Mouse (Mus musculus): Measurements from ENCODE around the gene Adcy10. TPM values are rescaled to one million over a fixed set of nuclear protein-coding genes. Genes with fewer than 3 reads are reported as not detected.

Gene Adcy10
- polyA plus RNA-seq, 1 experiment from 2014 or later = 0.03 TPM

DNA sequence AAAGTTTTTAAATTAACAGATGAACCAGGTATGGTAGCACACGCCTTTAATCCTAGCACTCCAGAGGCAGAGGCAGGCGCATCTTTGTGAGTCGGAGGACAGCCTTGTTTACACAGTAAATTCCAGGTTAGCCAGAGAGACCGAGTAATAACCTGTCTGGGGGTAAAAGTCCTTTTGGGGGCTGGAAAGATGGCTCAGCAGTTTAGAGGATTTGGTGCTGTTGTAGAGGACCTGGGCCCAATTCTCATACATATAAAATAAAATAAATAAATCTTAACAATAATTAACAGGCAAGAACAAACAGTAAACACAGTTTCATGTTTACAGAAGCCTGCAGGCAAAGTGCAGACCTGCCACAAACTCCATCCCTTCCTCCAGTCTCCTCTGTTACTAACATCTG is 123.9 kb downstream of the Adcy10 start:
- WGBS = 86% methylated on average over 4 of the region's 4 CpGs
- H3K4me2 ChIP-seq = no peak overlapping the region
- no peak overlapping the region for H3K4me3 ChIP-seq
- no peak overlapping the region for H3K9ac ChIP-seq
- peaks cover 54% of the 10 kb centered on the region for H3K36me3 ChIP-seq
- H3K9me3 ChIP-seq = no peaks in the 10 kb centered on the region
- no peak for ATAC-seq (ENCODE audit: extremely low read depth, insufficient number of reproducible peaks, low FRiP score, low TSS enrichment)
- no peaks in the 10 kb centered on the region for H3K27me3 ChIP-seq (replicated peaks)
- H3K4me1 ChIP-seq = peaks cover 55% of the 10 kb centered on the region
- no peak overlapping the region for H3K27ac ChIP-seq (replicated peaks)

DNA sequence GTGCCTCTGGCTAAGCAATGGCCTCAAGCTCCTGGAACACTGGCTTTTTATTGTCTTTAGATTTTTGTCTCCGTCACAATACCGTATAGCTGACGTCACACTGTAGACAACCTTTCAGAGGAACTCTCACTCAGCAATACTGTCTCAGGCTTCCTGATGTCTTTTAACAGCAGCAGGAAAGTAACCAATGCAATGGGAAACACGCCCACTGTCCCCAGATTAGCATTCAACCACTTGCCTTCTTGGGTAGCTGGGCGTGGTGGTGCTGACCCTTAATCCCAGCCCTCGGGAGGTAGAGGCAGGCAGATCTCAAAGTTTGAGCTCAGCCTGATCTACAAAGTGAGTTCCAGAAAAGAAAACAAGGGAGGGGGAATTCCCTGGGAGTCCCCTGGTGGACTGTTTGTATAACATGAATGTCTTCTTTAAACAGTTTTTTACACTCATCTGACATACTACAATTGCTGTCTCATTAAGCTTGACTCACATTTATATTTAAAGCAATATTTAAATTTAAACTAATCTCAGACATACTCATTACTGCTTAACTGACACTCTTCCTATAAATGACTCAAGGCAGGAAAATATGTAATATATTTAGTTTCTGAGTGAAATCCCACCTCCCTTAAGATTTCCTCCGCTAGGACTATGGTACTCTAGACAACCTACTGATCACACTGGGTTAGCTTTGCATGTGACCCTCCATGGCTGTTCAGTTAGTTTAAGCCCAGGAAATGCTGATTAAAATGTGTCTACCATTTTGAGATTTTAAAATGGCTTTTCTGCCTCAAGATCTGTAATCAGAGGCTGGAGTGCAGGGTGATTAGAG is 124.7 kb downstream of the Adcy10 start:
- peaks cover 53% of the 10 kb centered on the region for H3K36me3 ChIP-seq
- no peaks in the 10 kb centered on the region for H3K27me3 ChIP-seq (replicated peaks)
- H3K27ac ChIP-seq (replicated peaks) = 0 out of 2 replicates have a peak overlapping the region, but pooled peaks have one; percentile 17
- 52% methylated on average over 7 of the region's 7 CpGs for WGBS
- no peak for ATAC-seq (ENCODE audit: extremely low read depth, insufficient number of reproducible peaks, low FRiP score, low TSS enrichment)
- H3K4me1 ChIP-seq = peaks cover 47% of the 10 kb centered on the region
- H3K9ac ChIP-seq = 0 out of 2 replicates have a peak overlapping the region, but pooled peaks have one; percentile 21
- H3K9me3 ChIP-seq = no peaks in the 10 kb centered on the region
- no peak overlapping the region for H3K4me3 ChIP-seq
- no peak overlapping the region for H3K4me2 ChIP-seq

DNA sequence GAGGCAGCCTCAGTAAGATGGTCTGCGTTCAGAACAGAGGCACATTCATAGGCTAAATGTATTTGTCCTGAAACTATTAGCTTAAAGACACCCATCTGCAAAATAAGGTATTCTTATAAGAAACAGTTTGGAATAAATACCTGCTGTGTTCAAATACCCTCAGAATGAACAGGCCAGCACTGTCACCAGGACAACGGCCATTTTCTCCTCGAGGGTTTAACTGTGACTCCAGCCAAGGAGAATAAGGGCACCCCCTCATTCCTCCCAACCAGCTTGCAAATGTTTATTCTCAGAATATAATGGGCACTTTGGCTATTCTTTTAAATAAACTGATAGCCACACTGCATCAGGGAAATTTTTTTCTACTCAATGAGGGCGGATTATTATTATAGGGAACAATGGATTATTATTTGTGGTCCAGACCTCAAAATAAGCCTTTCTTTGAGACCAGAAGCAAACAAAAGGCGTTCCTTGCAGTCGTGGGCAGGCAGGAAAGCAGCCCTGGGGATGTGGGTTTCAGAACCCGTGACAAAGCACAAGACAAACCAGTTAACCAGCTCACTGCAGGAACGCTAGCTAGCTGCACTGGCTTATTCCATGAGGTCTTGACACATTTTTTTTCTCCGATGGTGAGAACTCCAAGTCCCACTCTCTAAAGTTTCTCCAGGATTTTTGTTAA is 125.5 kb downstream of the Adcy10 start:
- H3K4me1 ChIP-seq = peaks cover 46% of the 10 kb centered on the region
- no peak overlapping the region for H3K4me2 ChIP-seq
- no peak overlapping the region for H3K4me3 ChIP-seq
- no peak for ATAC-seq (ENCODE audit: extremely low read depth, insufficient number of reproducible peaks, low FRiP score, low TSS enrichment)
- H3K36me3 ChIP-seq = peaks cover 53% of the 10 kb centered on the region
- no peak overlapping the region for H3K9ac ChIP-seq
- H3K9me3 ChIP-seq = 0 out of 2 replicates have a peak, but pooled peaks cover 6% of the 10 kb centered on the region
- WGBS = 67% methylated on average over 9 of the region's 9 CpGs
- 0 out of 2 replicates have a peak overlapping the region, but pooled peaks have one; percentile 17 for H3K27ac ChIP-seq (replicated peaks)
- H3K27me3 ChIP-seq (replicated peaks) = no peaks in the 10 kb centered on the region

DNA sequence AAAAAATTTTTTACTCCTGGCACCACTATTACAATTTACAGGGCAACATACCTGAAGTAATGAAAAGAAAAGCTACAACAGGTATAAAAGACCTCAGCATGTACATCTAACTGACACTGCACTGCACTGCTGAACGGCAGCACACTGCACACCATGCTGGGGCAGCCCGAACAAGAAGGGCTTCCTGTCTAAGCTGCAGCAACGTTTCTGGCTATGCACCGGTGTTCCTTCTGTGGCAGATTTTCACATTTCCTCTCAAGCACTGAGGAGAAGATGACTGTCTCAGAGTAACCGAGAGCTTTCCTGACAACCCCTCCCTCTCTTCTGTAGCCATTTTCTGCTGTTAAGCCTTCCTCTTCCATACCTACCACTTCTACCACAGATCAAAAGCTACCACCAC is 127.7 kb downstream of the Adcy10 start:
- Histone ChIP-seq H3K4me3 (no peak overlapping the region), H3K27me3 (replicated peaks) (no peaks in the 10 kb centered on the region), H3K9me3 (0 out of 2 replicates have a peak, but pooled peaks cover 8% of the 10 kb centered on the region), H3K27ac (replicated peaks) (peak overlapping the region; percentile 10; the same call in 1 of the 2 replicates), H3K36me3 (peaks cover 38% of the 10 kb centered on the region), H3K4me1 (peaks cover 53% of the 10 kb centered on the region), H3K4me2 (no peak overlapping the region), H3K9ac (no peak overlapping the region)
- 53% methylated on average over 5 of the region's 5 CpGs for WGBS
- no peak for ATAC-seq (ENCODE audit: extremely low read depth, insufficient number of reproducible peaks, low FRiP score, low TSS enrichment)

DNA sequence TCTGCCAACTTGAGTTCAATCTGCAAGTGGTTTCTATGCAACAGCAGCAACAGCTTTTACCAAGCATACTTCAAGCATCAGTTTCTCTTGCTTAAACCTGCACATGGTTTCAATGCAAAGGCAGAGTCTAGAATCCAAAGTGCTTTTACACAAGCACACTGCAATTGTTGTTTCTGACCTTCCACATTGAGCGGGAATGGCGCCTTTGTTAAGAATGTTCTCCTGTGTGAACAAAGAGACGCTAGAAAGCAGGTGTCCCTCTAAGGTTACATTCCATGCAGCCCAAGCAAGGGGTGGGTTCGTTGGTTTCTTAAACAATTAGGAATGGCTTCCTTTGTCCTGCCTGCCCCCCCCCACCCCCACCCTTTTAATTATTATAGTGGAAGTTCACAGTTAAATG is 128.9 kb downstream of the Adcy10 start:
- H3K9ac ChIP-seq = no peak overlapping the region
- no peak overlapping the region for H3K27ac ChIP-seq (replicated peaks)
- peaks cover 30% of the 10 kb centered on the region for H3K36me3 ChIP-seq
- no peak overlapping the region for H3K4me2 ChIP-seq
- no peak overlapping the region for H3K4me3 ChIP-seq
- no peaks in the 10 kb centered on the region for H3K27me3 ChIP-seq (replicated peaks)
- H3K9me3 ChIP-seq = 0 out of 2 replicates have a peak, but pooled peaks cover 8% of the 10 kb centered on the region
- peaks cover 65% of the 10 kb centered on the region for H3K4me1 ChIP-seq
- ATAC-seq (ENCODE audit: extremely low read depth, insufficient number of reproducible peaks, low FRiP score, low TSS enrichment) = no peak
- WGBS = 75% methylated on average over 4 of the region's 4 CpGs

DNA sequence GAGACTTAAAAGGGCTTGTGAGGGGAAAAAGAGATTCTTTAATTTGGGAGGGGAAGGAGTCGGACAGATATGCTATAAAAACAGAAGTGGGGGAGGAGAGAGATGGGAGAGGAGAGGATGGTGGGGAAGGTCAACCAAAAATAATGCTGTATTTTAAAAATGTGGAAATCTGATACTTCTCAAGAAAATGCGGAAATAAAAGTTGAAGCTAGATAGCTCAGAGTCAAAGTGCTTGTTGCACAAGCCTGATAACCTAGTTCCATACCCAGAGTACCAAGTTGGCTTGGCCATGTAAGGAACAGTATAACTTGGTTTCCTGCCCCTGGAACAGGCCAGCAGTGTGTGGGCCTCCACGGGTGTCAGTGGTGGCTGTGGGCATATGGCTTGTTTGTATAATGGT is 129.8 kb downstream of the Adcy10 start:
- Histone ChIP-seq H3K27me3 (replicated peaks) (no peaks in the 10 kb centered on the region), H3K27ac (replicated peaks) (no peak overlapping the region), H3K4me1 (peaks cover 67% of the 10 kb centered on the region), H3K36me3 (peaks cover 30% of the 10 kb centered on the region), H3K9me3 (0 out of 2 replicates have a peak, but pooled peaks cover 8% of the 10 kb centered on the region), H3K4me3 (no peak overlapping the region), H3K9ac (no peak overlapping the region), H3K4me2 (no peak overlapping the region)
- 88% methylated on average over 3 of the region's 3 CpGs for WGBS
- no peak for ATAC-seq (ENCODE audit: extremely low read depth, insufficient number of reproducible peaks, low FRiP score, low TSS enrichment)

DNA sequence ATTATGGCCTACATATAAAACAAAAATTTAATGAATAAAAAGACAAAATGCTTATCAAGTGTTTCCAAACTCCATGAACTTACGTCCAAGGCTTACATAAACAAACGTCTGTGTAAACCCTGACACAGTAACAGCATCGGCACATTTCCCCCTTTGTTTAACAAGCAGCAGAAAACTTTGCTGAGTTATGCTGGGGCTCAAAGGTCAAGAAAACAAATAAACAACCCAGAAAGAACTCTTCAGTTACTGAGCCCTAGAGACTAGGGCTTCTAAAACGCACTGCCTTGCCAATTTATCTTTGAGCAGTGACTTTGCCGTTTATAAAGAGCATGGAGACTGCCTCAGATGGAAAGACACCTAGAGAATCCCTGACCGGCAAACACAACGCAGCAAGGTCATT is 131.7 kb downstream of the Adcy10 start:
- no peak for ATAC-seq (ENCODE audit: extremely low read depth, insufficient number of reproducible peaks, low FRiP score, low TSS enrichment)
- no peak overlapping the region for H3K4me3 ChIP-seq
- no peaks in the 10 kb centered on the region for H3K27me3 ChIP-seq (replicated peaks)
- H3K36me3 ChIP-seq = peaks cover 30% of the 10 kb centered on the region
- peak overlapping the region; percentile 87 for H3K27ac ChIP-seq (replicated peaks)
- peak overlapping the region; percentile 34; the same call in 1 of the 2 replicates for H3K4me2 ChIP-seq
- peaks cover 59% of the 10 kb centered on the region for H3K4me1 ChIP-seq
- H3K9ac ChIP-seq = peak overlapping the region; percentile 44; the same call in 1 of the 2 replicates
- 0 out of 2 replicates have a peak, but pooled peaks cover 8% of the 10 kb centered on the region for H3K9me3 ChIP-seq
- WGBS = 36% methylated on average over 7 of the region's 7 CpGs

DNA sequence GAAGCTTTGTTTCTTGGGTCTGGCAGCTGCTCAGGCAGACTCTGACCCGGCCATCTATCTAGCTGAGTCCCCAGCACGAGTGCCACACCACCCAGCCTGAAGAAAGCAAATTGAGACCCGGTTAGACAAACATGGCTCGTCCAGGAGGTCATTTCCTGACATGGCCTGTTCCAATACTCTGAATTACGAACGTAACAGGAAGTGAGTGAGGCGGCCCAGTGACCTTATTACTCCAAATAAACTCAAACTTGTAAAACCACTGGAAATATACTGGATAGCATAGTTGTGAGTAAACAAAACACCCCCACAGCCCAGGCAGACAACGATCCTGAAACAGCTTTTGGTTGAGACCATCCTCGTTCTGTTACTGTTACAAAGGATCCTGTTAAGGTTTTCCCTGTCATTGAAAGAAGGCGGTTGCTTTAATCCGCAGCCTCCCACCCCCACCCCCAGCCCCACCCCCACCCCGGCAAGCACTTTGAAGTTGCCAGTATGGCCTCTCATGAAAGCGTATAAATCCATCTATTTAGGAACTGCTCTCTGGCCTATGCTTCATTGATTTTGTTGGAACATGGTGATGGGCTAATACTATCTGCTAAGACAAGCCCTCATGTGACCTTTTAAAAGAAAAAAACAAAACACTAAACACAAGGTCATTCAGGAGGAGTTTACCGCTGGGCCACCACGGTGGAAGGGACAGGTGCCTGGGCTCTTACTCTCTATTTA is 132.3 kb downstream of the Adcy10 start:
- WGBS = 34% methylated on average over 15 of the region's 15 CpGs
- no peak overlapping the region for H3K4me3 ChIP-seq
- peak overlapping the region; percentile 87 for H3K27ac ChIP-seq (replicated peaks)
- H3K4me2 ChIP-seq = peak overlapping the region; percentile 54
- H3K9ac ChIP-seq = 0 out of 2 replicates have a peak overlapping the region, but pooled peaks have one; percentile 44
- H3K36me3 ChIP-seq = peaks cover 33% of the 10 kb centered on the region
- ATAC-seq (ENCODE audit: extremely low read depth, insufficient number of reproducible peaks, low FRiP score, low TSS enrichment) = no peak
- no peaks in the 10 kb centered on the region for H3K27me3 ChIP-seq (replicated peaks)
- 0 out of 2 replicates have a peak, but pooled peaks cover 8% of the 10 kb centered on the region for H3K9me3 ChIP-seq
- H3K4me1 ChIP-seq = peaks cover 55% of the 10 kb centered on the region

DNA sequence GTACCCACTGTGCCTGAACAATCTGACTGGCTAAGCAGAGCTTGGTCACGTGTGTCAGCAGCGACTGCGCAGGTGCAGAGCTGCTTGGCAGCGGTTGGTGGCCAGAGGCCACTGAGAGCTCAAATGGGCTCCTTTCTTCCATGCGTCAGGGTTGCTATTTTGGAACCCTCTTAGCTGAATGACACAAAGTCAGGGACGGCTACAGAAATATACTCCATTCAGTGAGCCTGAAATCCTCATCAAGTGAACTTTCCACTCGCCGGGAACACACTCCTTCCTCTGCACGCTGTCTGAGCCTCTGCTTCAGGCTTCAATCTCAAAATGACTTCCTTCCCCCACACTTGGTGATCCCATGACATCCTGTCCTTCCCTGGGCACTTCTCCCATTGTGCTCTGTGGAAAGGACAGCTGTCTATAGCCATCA is 133.2 kb downstream of the Adcy10 start:
- Histone ChIP-seq H3K4me1 (peaks cover 49% of the 10 kb centered on the region), H3K4me2 (peak overlapping the region; percentile 54)

DNA sequence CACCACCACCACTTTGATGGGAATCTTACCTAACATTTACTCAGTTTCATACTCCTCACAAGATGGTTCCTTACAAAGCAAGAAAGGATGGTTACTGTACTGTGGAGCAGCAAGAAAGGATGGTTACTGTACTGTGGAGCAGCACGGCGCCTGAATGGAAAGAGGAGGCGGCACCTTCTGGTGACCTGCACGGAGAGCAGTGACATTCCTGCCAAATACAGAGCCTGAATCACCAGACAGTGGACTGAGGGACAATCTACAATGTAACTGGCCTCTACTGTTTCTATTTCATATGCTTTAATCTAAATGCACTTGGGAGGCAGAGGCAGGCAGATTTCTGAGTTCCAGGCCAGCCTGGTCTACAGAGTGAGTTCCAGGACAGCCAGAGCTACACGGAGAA is 140.1 kb downstream of the Adcy10 start:
- WGBS = 79% methylated on average over 5 of the region's 5 CpGs
- no peak overlapping the region for H3K4me2 ChIP-seq
- H3K9me3 ChIP-seq = no peaks in the 10 kb centered on the region
- peaks cover 39% of the 10 kb centered on the region for H3K4me1 ChIP-seq
- no peaks in the 10 kb centered on the region for H3K27me3 ChIP-seq (replicated peaks)
- peaks cover 21% of the 10 kb centered on the region for H3K36me3 ChIP-seq
- ATAC-seq (ENCODE audit: extremely low read depth, insufficient number of reproducible peaks, low FRiP score, low TSS enrichment) = no peak
- no peak overlapping the region for H3K9ac ChIP-seq
- H3K4me3 ChIP-seq = no peak overlapping the region
- no peak overlapping the region for H3K27ac ChIP-seq (replicated peaks)

More for the DNA sequence above, 133.2 kb downstream of the Adcy10 start:
- Histone ChIP-seq H3K27me3 (replicated peaks) (no peaks in the 10 kb centered on the region), H3K4me3 (0 out of 2 replicates have a peak overlapping the region, but pooled peaks have one; percentile 3), H3K36me3 (peaks cover 38% of the 10 kb centered on the region), H3K9ac (peak overlapping the region; percentile 47), H3K27ac (replicated peaks) (peak overlapping the region; percentile 87), H3K9me3 (0 out of 2 replicates have a peak, but pooled peaks cover 8% of the 10 kb centered on the region)
- WGBS = 22% methylated on average over 9 of the region's 9 CpGs
- ATAC-seq (ENCODE audit: extremely low read depth, insufficient number of reproducible peaks, low FRiP score, low TSS enrichment) = peak; percentile 59; the same call in 1 of the 2 replicates

DNA sequence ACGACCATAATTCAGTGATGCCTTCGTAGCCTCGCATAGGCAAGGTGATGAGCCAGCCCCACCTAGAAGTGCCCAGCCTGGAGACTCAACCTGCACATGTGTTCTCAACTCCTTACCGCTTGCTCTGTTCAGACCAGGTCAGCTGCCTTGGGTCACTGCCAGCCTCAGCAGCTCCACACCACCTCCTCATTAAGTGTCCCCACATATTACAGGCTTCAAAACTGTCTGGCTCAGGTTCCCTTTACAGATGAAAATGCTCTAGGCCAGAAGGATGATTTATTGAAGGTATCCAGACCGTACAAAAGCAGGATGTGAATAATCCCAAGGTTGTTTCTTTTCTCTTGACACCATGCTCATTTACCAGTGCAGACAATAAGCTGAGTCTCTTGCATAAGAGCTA is 140.9 kb downstream of the Adcy10 start:
- H3K4me1 ChIP-seq = peaks cover 39% of the 10 kb centered on the region
- no peaks in the 10 kb centered on the region for H3K27me3 ChIP-seq (replicated peaks)
- H3K27ac ChIP-seq (replicated peaks) = no peak overlapping the region
- no peak overlapping the region for H3K4me2 ChIP-seq
- WGBS = 73% methylated on average over 5 of the region's 5 CpGs
- peaks cover 21% of the 10 kb centered on the region for H3K36me3 ChIP-seq
- ATAC-seq (ENCODE audit: extremely low read depth, insufficient number of reproducible peaks, low FRiP score, low TSS enrichment) = no peak
- no peak overlapping the region for H3K4me3 ChIP-seq
- no peak overlapping the region for H3K9ac ChIP-seq
- no peaks in the 10 kb centered on the region for H3K9me3 ChIP-seq
